Mouse (Mus musculus) layer of hippocampus, adult 6 months (tissue): ENCODE measurements around the gene Slc41a3. TPM values are rescaled to one million over a fixed set of nuclear protein-coding genes. Genes with fewer than 3 reads are reported as not detected.

Experiments
- long read RNA-seq, 2 experiments: library from polyadenylated mRNA; unstranded; transcript quantifications; one replicate each; pipeline ENCODE4 v2.0.0; 2019 to 2020
- microRNA-seq: library from miRNA; unstranded; fragments of <30 nt; microRNA quantifications from one replicate; pipeline ENCODE4 v1.2.0, GENCODE M21; 2020
- polyA plus RNA-seq: library from polyadenylated mRNA; unstranded; fragments of <200 nt; fragmentation: Nextera tagmentation; gene quantifications from 2 replicates; pipeline ENCODE4 v1.2.3, GENCODE M21; 2021

Slc41a3 gene
- 3.3 and 4.3 TPM in 2 replicates for polyA plus RNA-seq
- long read RNA-seq, experiment 1, transcript Slc41a3-202 (11 exons, 2,412 nt), result major isoform, 7 of 9 reads
- long read RNA-seq, experiment 1, partial matches to known transcripts, result 0 of 9 reads
- long read RNA-seq, experiment 1, other reads (novel, unspliced or antisense), result 2 of 9 reads
- long read RNA-seq, experiment 2, transcript Slc41a3-202 (11 exons, 2,412 nt), result major isoform, 49 of 65 reads
- long read RNA-seq, experiment 2, partial matches to known transcripts, result 1 of 65 reads
- long read RNA-seq, experiment 2, other reads (novel, unspliced or antisense), result 15 of 65 reads

DNA sequence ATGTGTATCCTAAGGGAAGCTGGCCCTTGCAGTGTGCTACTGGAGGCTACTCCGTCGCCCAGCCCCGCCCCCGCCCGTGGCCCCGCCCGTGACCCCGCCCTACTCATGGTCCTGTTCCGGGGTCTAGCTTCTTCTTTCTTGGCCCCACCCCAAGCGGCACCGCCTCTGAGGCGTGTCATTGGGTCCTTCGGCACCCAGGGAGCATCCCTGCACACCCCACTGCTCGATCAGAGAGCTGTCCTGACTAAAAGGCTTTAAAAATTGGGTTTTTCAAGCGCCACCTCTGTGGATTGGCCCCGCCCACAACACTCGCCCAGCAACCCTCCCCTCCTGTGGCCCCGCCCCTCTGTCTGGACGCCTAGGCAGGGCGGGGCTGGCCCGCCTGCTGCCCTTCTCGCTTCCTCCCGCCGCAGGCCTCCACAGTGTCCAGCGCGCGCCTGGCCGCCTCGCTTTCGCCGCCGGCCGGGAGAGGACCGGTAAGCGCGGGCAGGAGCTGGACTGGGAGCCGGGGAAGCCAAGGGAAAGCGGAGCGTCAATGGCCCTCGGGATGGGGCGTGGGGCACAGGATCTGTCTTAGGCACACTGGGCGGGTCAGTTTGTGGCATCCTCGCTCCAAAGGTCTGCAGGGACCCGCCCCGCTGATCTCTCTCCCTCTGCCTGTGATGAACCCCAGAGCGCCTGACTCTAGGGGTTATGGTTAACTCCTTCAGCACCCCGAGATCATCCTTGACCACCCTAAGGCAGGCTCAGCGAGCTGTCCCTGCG, at the start of gene Slc41a3:
Gene Slc41a3, plus strand, starts transcription at position 193 of the 765 bp plus-strand sequence.

Small RNA genes lying within 50 kb of the gene (microRNA-seq; reads per million reads assigned to microRNA genes)
- not detected for gene Gm24816

Other genes with a start within 250 kb of the Slc41a3 start
- 2.7 and 3.2 TPM in 2 replicates for gene Zxdc, start 235.2 kb upstream of the Slc41a3 start, polyA plus RNA-seq
- 4.8 and 5.3 TPM in 2 replicates for gene Cfap100, start 175.9 kb upstream of the Slc41a3 start, polyA plus RNA-seq
- 16.7 and 19.4 TPM in 2 replicates for gene Klf15, start 142.1 kb upstream of the Slc41a3 start, polyA plus RNA-seq
- gene Aldh1l1, start 118.3 kb upstream of the Slc41a3 start, polyA plus RNA-seq, result 30.6 and 39.3 TPM in 2 replicates